Mouse (Mus musculus) thymus, adult 2 months (tissue): Measurements from ENCODE around the gene Fam189a1. TPM values are rescaled to one million over a fixed set of nuclear protein-coding genes. Genes with fewer than 3 reads are reported as not detected.

Source experiments
- DNase-seq: peaks from one replicate; pipeline ENCODE4 v3.0.0; 2021
- H3K27ac ChIP-seq: fragments of 200-500 bp; 2 replicates; pipeline ENCODE4 v1.5.1; 2012; ENCODE audit warnings: low read length, control low read depth; ENCODE audit not compliant: control insufficient read depth, insufficient read depth
- H3K27me3 ChIP-seq: fragments of 200-500 bp; 2 replicates; pipeline ENCODE4 v1.6.1; 2012; ENCODE audit warnings: mild to moderate bottlenecking, low read length, moderate library complexity, mixed read lengths; ENCODE audit not compliant: control insufficient read depth, insufficient read depth
- H3K36me3 ChIP-seq: fragments of 200-500 bp; 2 replicates; pipeline ENCODE4 v1.6.1; 2012; ENCODE audit warnings: mild to moderate bottlenecking, low read length, moderate library complexity; ENCODE audit not compliant: control insufficient read depth, insufficient read depth
- H3K4me1 ChIP-seq: fragments of 200-500 bp; replicated peaks from 2 replicates; pipeline ENCODE4 v1.6.1; 2012; ENCODE audit warnings: low read length; ENCODE audit not compliant: control insufficient read depth, insufficient read depth
- H3K4me3 ChIP-seq: fragments of 200-500 bp; 2 replicates; pipeline ENCODE4 v1.5.1; 2012; ENCODE audit warnings: mild to moderate bottlenecking, low read length, control low read depth, moderate library complexity; ENCODE audit not compliant: control insufficient read depth, insufficient read depth
- CTCF ChIP-seq: fragments of 200-500 bp; IDR thresholded peaks from 2 replicates; pipeline ENCODE4 v1.5.1; 2012; ENCODE audit warnings: mild to moderate bottlenecking, control low read depth, low read length, moderate library complexity, borderline replicate concordance; ENCODE audit not compliant: control insufficient read depth, poor library complexity, insufficient read depth; ENCODE audit errors: extremely low read depth
- POLR2A ChIP-seq: fragments of 200-500 bp; IDR thresholded peaks from 2 replicates; pipeline ENCODE4 v1.6.1; 2012; ENCODE audit warnings: mild to moderate bottlenecking, low read length, control low read depth, moderate library complexity; ENCODE audit not compliant: control insufficient read depth, poor library complexity, insufficient read depth; ENCODE audit errors: extremely low read depth
- WGBS: fragments of 180-500 bp; shearing (Covaris S2); methylation state at CpG from one replicate; pipeline ENCODE4 v1.1.7; 2018; 5-methylcytosine and 5-hydroxymethylcytosine counted together
- polyA plus RNA-seq: library from polyadenylated mRNA; depleted of rRNA; stranded (reverse); fragments of >200 nt; gene quantifications from 2 replicates; pipeline ENCODE4 v1.2.3, GENCODE M21; 2012

Fam189a1 gene
- polyA plus RNA-seq, 1 experiment: 1.9 TPM

DNA sequence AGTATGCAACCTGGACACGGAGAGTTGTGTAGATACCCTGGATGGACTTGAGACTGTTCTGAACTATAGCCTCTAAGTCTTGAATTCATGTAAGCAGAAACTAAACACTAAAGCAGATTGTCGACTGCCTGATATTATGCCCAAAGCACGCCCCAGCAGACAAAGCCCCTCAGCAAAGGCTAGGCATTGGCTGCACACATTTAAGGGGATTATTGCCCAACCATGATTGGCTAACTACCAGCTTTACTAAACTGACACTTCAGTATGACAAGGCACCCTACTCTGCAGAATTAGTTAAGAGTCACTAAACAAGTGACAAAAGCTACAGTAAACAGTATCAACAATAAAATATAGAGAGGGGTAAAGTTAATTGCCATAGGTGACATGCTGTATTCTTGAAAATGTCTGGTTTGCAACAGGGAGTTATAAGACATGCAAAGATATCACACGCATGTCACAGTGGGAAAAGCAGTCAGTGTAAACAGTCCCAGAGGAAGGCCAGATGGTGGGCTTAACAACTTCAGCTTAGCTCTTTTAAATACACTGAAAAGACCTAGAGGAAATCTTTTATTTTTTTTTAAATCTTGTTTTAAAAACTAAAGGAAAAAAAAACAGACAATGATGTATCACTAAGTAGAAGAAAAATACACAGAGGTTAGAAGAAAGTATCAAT is 182.6 kb downstream of the Fam189a1 start:
- no peak for DNase-seq
- Histone ChIP-seq H3K4me3 (no peak overlapping the region), H3K27ac (no peak overlapping the region), H3K4me1 (no peaks in the 10 kb centered on the region), H3K27me3 (no peaks in the 10 kb centered on the region), H3K36me3 (no peaks in the 10 kb centered on the region)
- no peak for TF ChIP-seq CTCF
- TF ChIP-seq POLR2A: no peak
- 97% methylated on average over 4 of the region's 4 CpGs for WGBS

DNA sequence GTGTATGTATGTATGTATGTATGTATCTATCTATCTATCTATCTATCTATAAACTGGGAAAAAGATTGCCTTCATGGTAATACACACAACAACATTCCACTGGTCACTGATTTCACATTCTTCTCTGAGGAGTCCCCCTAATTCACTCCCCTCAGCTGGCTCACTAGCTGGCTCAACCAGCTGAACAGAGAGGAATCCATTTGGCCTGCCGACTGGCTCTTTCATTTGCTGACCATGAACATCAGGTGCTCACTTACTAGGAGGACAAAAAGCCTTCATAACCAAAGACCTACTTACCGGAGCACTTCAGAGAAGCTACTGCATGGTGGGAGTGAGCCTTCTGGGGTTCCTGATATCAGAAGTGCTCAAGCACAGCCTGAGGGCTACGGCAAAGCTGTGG is 194.2 kb downstream of the Fam189a1 start:
- no peak for DNase-seq
- Histone ChIP-seq H3K36me3 (no peaks in the 10 kb centered on the region), H3K4me1 (no peaks in the 10 kb centered on the region), H3K4me3 (no peak overlapping the region), H3K27me3 (no peaks in the 10 kb centered on the region), H3K27ac (no peak overlapping the region)
- no peak for TF ChIP-seq POLR2A
- TF ChIP-seq CTCF: no peak
- WGBS: 96% methylated on average over 3 of the region's 3 CpGs

DNA sequence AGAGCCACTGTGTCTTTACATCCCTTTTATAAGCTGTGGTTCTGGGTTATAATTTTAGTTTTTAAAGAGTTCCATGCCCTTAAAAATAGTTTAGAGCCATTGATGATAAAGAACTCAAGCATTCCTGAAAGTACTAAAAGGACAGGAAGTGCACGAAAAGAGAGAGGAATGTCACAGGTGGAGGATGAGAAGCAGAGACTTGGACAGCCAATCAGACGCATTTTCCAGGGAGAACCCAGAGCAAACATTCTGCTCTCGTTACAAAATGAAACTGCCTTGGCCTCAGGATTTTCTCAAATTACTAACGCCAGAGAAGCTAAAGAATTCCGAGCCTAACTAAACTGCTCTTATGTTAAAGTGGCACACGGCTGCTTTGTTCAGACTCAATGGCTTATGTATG is 197.3 kb downstream of the Fam189a1 start:
- 90% methylated on average over 6 of the region's 6 CpGs for WGBS
- Histone ChIP-seq H3K4me1 (no peaks in the 10 kb centered on the region), H3K27me3 (no peaks in the 10 kb centered on the region), H3K4me3 (no peak overlapping the region), H3K36me3 (no peaks in the 10 kb centered on the region), H3K27ac (no peak overlapping the region)
- TF ChIP-seq CTCF: no peak
- TF ChIP-seq POLR2A: no peak
- no peak for DNase-seq

DNA sequence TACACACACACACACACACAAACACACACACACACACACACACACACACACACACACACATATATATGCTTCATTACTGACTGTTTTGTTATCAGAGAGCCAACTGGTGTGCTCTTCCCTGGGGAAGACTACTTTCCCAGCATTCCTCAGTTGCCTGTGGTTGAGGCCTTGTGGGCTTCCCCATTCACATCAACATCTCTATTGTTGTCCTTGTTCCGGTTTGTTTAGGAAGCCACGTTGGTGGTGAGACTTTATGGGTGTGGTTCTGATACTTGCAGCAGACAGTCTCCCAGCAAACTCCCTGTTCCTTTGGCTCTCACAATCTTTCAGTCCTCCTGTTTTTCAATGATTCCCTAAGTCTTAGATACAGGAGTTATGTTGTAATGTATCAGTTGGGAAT is 204.2 kb downstream of the Fam189a1 start:
- no peaks in the 10 kb centered on the region for H3K27me3 ChIP-seq
- H3K4me3 ChIP-seq: no peak overlapping the region
- TF ChIP-seq CTCF (no peak), POLR2A (no peak)
- H3K36me3 ChIP-seq: no peaks in the 10 kb centered on the region
- no peak for DNase-seq
- 59% methylated on average over 2 of the region's 2 CpGs for WGBS
- no peaks in the 10 kb centered on the region for H3K4me1 ChIP-seq
- no peak overlapping the region for H3K27ac ChIP-seq

DNA sequence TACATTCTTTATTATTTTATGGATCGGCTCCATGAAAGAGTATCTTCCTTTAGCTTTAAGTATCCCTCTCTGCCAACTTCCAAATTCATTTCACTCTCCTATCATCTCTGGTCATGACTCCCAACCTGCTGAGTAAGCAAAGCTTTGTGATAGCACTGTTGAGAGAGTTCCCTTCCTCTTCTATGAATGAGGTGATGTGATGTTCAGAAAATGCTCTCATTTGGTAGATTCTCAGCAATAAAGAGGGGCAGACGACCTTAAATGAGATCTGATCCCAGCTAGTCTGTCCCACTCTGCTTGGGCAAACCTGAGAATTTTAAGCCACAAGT is 205.6 kb downstream of the Fam189a1 start:
- Histone ChIP-seq H3K27me3 (no peaks in the 10 kb centered on the region), H3K27ac (no peak overlapping the region), H3K4me1 (no peaks in the 10 kb centered on the region), H3K36me3 (no peaks in the 10 kb centered on the region), H3K4me3 (no peak overlapping the region)
- no peak for DNase-seq
- no peak for TF ChIP-seq POLR2A
- WGBS: 78% methylated on average over 2 of the region's 2 CpGs

DNA sequence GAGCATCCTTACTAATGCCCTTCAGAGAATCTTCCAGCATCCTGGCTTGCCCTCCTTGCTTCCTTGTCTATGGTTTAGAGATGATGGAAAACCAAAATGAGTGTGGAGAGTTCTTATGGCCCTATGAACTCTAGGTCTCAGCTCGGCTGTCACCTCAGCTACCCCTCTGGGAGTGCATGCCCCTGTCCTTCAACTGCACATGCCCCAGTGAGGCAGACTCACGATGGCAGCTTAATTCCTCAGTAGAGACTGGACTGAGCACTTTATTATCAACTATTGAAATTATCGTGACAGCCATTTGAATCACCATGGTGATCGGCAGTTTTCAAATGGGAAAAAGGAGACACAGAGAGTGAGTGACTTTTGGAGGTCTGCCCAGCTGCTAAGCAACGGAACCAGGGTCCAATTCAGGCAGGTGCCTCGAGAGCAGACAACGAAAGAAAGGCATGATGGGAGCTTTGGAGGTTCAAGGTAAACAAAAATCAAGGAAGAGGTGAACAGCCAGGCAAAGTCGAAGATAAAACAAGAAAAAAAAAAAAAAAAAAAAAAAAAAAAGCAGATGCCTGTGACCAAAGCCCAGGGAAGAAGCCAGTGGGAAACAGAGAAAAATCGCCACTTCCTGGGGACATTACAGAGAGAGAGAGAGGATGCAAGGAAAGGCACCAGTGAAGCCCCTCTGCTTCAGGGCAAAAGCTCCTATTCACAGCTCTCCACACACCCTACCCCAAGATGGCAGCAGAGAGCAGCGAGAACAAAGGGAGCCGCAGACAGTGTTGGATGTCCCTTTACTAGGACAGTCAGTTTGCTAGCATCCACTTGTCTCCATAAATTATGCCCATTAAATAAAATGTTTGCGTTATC is 206.2 kb downstream of the Fam189a1 start:
- Histone ChIP-seq H3K4me3 (no peak overlapping the region), H3K27ac (no peak overlapping the region), H3K36me3 (no peaks in the 10 kb centered on the region), H3K27me3 (no peaks in the 10 kb centered on the region), H3K4me1 (no peaks in the 10 kb centered on the region)
- WGBS: 47% methylated on average over 12 of the region's 12 CpGs
- peak; percentile 71 for DNase-seq
- no peak for TF ChIP-seq POLR2A
- peak; percentile 46; the same call in 1 of the 2 replicates for TF ChIP-seq CTCF

DNA sequence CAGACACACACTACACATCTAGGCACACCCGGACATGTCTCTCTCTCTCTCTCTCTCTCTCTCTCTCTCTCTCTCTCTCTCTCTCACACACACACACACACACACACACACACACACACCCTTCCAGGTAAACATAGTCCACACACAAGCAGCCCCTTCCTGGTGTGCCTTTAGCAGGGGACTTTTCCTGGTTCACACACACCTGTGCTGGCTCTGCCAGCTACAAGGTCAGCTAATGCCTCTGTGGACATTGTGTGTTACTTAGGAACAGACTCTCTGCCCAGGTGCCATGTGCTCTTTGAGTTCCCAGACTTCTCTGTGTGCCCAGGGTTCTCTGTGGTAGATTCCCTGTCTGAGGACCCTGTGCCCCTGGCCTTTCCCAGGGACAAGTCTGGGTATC is 206.9 kb downstream of the Fam189a1 start:
- 86% methylated on average over 1 of the region's 1 CpGs for WGBS
- TF ChIP-seq CTCF (no peak), POLR2A (no peak)
- no peak for DNase-seq

More for the DNA sequence above, 206.9 kb downstream of the Fam189a1 start:
- no peaks in the 10 kb centered on the region for H3K4me1 ChIP-seq
- H3K4me3 ChIP-seq: no peak overlapping the region
- no peaks in the 10 kb centered on the region for H3K27me3 ChIP-seq
- H3K27ac ChIP-seq: no peak overlapping the region
- no peaks in the 10 kb centered on the region for H3K36me3 ChIP-seq
